Mouse (Mus musculus) kidney, adult 2 months (tissue): ENCODE measurements around the gene App.

Experiments
- CTCF ChIP-seq: fragments of 200-500 bp; conservative IDR thresholded peaks from 2 replicates; pipeline ENCODE4 v1.5.1; 2011; ENCODE audit warnings: low read depth, mild to moderate bottlenecking, control low read depth, low read length, moderate library complexity, mixed read lengths; ENCODE audit not compliant: insufficient read depth, insufficient read length
- POLR2A ChIP-seq: fragments of 200-500 bp; IDR thresholded peaks from one replicate; pipeline ENCODE4 v1.6.1; 2011; ENCODE audit warnings: low read depth, low read length, control low read depth

GRCm38 (mm10) chr16:84916772-84917171 lies 256.8 kb downstream of the App start:
- TF ChIP-seq POLR2A: no peak
- no peak for TF ChIP-seq CTCF
